In the genomic region with DNA sequence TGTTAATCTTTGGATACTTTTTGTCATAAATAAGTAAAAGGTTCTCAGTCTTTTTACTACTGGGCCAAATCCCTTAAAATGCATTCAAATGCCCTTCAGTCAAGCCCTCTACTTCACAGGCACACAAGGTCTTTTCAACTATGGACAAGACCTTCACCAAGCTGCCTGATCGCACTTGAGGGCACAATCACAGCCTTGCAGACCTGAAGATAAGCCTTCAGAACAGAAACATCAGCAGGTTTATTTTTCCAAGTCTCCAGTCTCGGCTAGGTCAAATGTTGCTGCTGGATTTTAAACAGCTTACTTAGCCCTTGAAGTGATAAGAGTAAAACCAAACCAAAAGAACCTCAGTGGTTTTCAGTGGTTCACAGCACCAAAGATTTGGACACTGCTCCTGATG, we compare ENCODE assay signal across 9 mouse cellular contexts. TPM values are rescaled to one million over a fixed set of nuclear protein-coding genes. Genes with fewer than 3 reads are reported as not detected.
A peak's percentile ranks its signal among the peaks of the same experiment; 100 is the strongest.
DNase-seq lines count a peak whose midpoint lies in the region; ATAC-seq lines count a peak whose summit lies in the region.
"Had no signal": no experiment of that assay in that cellular context is flagged by ENCODE, and none has a peak within 500 bp of the region (broad histone marks: within the 10 kb centered on the region; RNA-seq: fewer than 3 reads in every experiment).

No protein-coding gene starts in this region.

- 0 out of 2 replicates have a peak overlapping the region, but pooled peaks have one; percentile 10 for H3K27ac ChIP-seq in lung, embryonic 15.5 days
- no peak overlapping the region for H3K27ac ChIP-seq in forebrain, embryonic 10.5 days
- H3K27ac ChIP-seq in limb, embryonic 10.5 days: no peak overlapping the region
- peak overlapping the region; percentile 100; the same call in 1 of the 2 replicates for H3K27ac ChIP-seq in neural tube, embryonic 15.5 days (replicated peaks)

- no peaks in the 10 kb centered on the region for H3K9me3 ChIP-seq in lung, embryonic 15.5 days
- H3K9me3 ChIP-seq in forebrain, embryonic 10.5 days: no peaks in the 10 kb centered on the region
- no peaks in the 10 kb centered on the region for H3K9me3 ChIP-seq in limb, embryonic 10.5 days (replicated peaks)
- no peaks in the 10 kb centered on the region for H3K9me3 ChIP-seq in neural tube, embryonic 15.5 days (replicated peaks)

- peak overlapping the region; percentile 76 for H3K4me3 ChIP-seq in lung, embryonic 15.5 days
- peak overlapping the region; percentile 97 for H3K4me3 ChIP-seq in forebrain, embryonic 10.5 days
- peak overlapping the region; percentile 99 for H3K4me3 ChIP-seq in limb, embryonic 10.5 days
- peak overlapping the region; percentile 95 for H3K4me3 ChIP-seq in neural tube, embryonic 15.5 days (replicated peaks)

- peaks cover 14% of the 10 kb centered on the region for H3K4me1 ChIP-seq in lung, embryonic 15.5 days
- peaks cover 27% of the 10 kb centered on the region for H3K4me1 ChIP-seq in forebrain, embryonic 10.5 days
- peaks cover 17% of the 10 kb centered on the region for H3K4me1 ChIP-seq in limb, embryonic 10.5 days
- H3K4me1 ChIP-seq in neural tube, embryonic 15.5 days: peaks cover 33% of the 10 kb centered on the region

- WGBS in lung, embryonic 15.5 days: 7% methylated on average over 2 of the region's 2 CpGs
- WGBS in forebrain, embryonic 10.5 days: 68% methylated on average over 2 of the region's 2 CpGs
- 82% methylated on average over 2 of the region's 2 CpGs for whole genome bisulfite sequencing in limb, embryonic 10.5 days
- 55% methylated on average over 2 of the region's 2 CpGs for WGBS in neural tube, embryonic 15.5 days

- no peak for ATAC-seq in lung, embryonic 15.5 days (ENCODE audit: borderline replicate concordance, extremely low read depth, low FRiP score, low TSS enrichment)
- ATAC-seq in neural tube, embryonic 15.5 days (ENCODE audit: low FRiP score): no peak
- no peak for ATAC-seq in cerebellum, adult (ENCODE audit: insufficient number of reproducible peaks, low FRiP score, low TSS enrichment)

- no peak for DNase-seq in lung, postnatal 4 days
- DNase-seq in forebrain, embryonic 10.5 days (ENCODE audit: extremely low spot score, low spot score): no peak
- no peak for DNase-seq in limb, embryonic 10.5 days (ENCODE audit: low spot score)
- no peak for DNase-seq in urinary bladder, adult 18-20 months (ENCODE audit: low spot score in 2 of 2)
- DNase-seq in right cerebral cortex, postnatal 14 days: no peak
- DNase-seq: left cerebral cortex, postnatal 4 days had no signal

- H3K27me3 ChIP-seq in lung, embryonic 15.5 days: no peaks in the 10 kb centered on the region
- no peaks in the 10 kb centered on the region for H3K27me3 ChIP-seq in forebrain, embryonic 10.5 days (ENCODE audit: poor library complexity, severe bottlenecking)
- no peaks in the 10 kb centered on the region for H3K27me3 ChIP-seq in limb, embryonic 10.5 days (ENCODE audit: low read depth, poor library complexity, severe bottlenecking)
- no peaks in the 10 kb centered on the region for H3K27me3 ChIP-seq in neural tube, embryonic 15.5 days (replicated peaks)

- peak overlapping the region; percentile 63 for H3K4me2 ChIP-seq in lung, embryonic 15.5 days
- peak overlapping the region; percentile 70 for H3K4me2 ChIP-seq in neural tube, embryonic 15.5 days

- no peaks in the 10 kb centered on the region for H3K36me3 ChIP-seq in lung, embryonic 15.5 days
- peaks cover 14% of the 10 kb centered on the region; the same call in 1 of the 2 replicates for H3K36me3 ChIP-seq in forebrain, embryonic 10.5 days (replicated peaks)
- peaks cover 19% of the 10 kb centered on the region for H3K36me3 ChIP-seq in limb, embryonic 10.5 days
- H3K36me3 ChIP-seq in neural tube, embryonic 15.5 days: no peaks in the 10 kb centered on the region

- peak overlapping the region; percentile 96 for H3K9ac ChIP-seq in lung, embryonic 15.5 days
- peak overlapping the region; percentile 100 for H3K9ac ChIP-seq in neural tube, embryonic 15.5 days (replicated peaks)

RNA-seq across cellular contexts. Expression of a gene that starts 2.1 kb away (rescaled TPM):
- 81.9 and 90.6 TPM in 2 replicates for polyA plus RNA-seq in lung, embryonic 15.5 days (2015; fragmentation: Nextera tagmentation; extraction: Ambion mirVana)
- polyA plus RNA-seq in forebrain, embryonic 10.5 days (2016; fragmentation: Nextera tagmentation; extraction: Ambion mirVana): 119 and 121 TPM in 2 replicates
- 121 TPM in 2 replicates for polyA plus RNA-seq in limb, embryonic 10.5 days (2016; fragmentation: Nextera tagmentation; extraction: Ambion mirVana)
- 116 and 125 TPM in 2 replicates for polyA plus RNA-seq in neural tube, embryonic 15.5 days (2015; fragmentation: Nextera tagmentation; extraction: Ambion mirVana)

Comparison
In these comparisons a context has a peak if more than half of its experiments do, and no peak if none do; other contexts are left out.
1. H3K27ac ChIP-seq: peak in lung, embryonic 15.5 days (single experiment) and neural tube, embryonic 15.5 days (single experiment); none in forebrain, embryonic 10.5 days (single experiment) and limb, embryonic 10.5 days (single experiment).
2. Peak in every context shown above with its lines, with median percentiles within 50 percentile points of each other: H3K4me3 ChIP-seq.